Mouse (Mus musculus) heart, postnatal 0 days (tissue): ENCODE measurements at regions not wholly inside any gene's neighbourhood (a gene's known extent, or its start where the extent isn't known, plus 50 kb on each side); places are given as distances from the start of the nearest gene placed in this dataset.

Experiments used
- CTCF ChIP-seq: IDR thresholded peaks from 2 replicates; pipeline ENCODE4 v1.5.1; 2016; ENCODE audit warnings: antibody characterized with exemption, control low read depth, low read depth
- EP300 ChIP-seq: IDR thresholded peaks from 2 replicates; pipeline ENCODE4 v1.6.1; 2016; ENCODE audit warnings: antibody characterized with exemption, low read depth

GRCm38 (mm10) chr11:114321974-114322373, 255.1 kb upstream of the Sdk2 start:
- TF ChIP-seq CTCF (no peak), EP300 (no peak)
